Mouse (Mus musculus): ENCODE results near the gene 3830403N18Rik. TPM values are rescaled to one million over a fixed set of nuclear protein-coding genes. Genes with fewer than 3 reads are reported as not detected.
"Not testable (repeated sequence)": the region's sequence is repeated elsewhere in the genome, so short reads cannot be mapped to it uniquely, and the experiment has no call there.

Gene 3830403N18Rik
- 0.64 and 0.75 TPM in 2 replicates for polyA plus RNA-seq (2015; fragmentation: Nextera tagmentation; extraction: Ambion mirVana)

GRCm38 (mm10) chrX:56136336-56136909 is at the start of gene 3830403N18Rik:
TSS of gene 3830403N18Rik (plus strand) at chrX:56136572.
- H3K4me3 ChIP-seq; H3K4me1 ChIP-seq (replicated peaks); H3K9ac ChIP-seq; H3K36me3 ChIP-seq; H3K27ac ChIP-seq (replicated peaks); ATAC-seq (ENCODE audit: low FRiP score, low read depth); H3K9me3 ChIP-seq; H3K27me3 ChIP-seq; H3K4me2 ChIP-seq: not testable (repeated sequence)
- 88% methylated on average over 15 of the region's 15 CpGs for WGBS

GRCm38 (mm10) chrX:56151396-56151795 is 15.0 kb downstream of the 3830403N18Rik start:
- Histone ChIP-seq H3K4me3 (no peak overlapping the region), H3K36me3 (no peaks in the 10 kb centered on the region), H3K9me3 (no peaks in the 10 kb centered on the region), H3K9ac (no peak overlapping the region), H3K4me1 (replicated peaks) (no peaks in the 10 kb centered on the region), H3K27me3 (no peaks in the 10 kb centered on the region), H3K27ac (replicated peaks) (no peak overlapping the region), H3K4me2 (no peak overlapping the region)
- WGBS, result 88% methylated on average over 2 of the region's 2 CpGs
- ATAC-seq (ENCODE audit: low FRiP score, low read depth), result peak; percentile 65; the same call in 1 of the 2 replicates

GRCm38 (mm10) chrX:56186449-56186848 is 50.1 kb downstream of the 3830403N18Rik start:
- WGBS, result no CpG with 5 or more reads among the region's 1 CpGs
- not testable (repeated sequence) for ATAC-seq (ENCODE audit: low FRiP score, low read depth); H3K9me3 ChIP-seq; H3K27ac ChIP-seq (replicated peaks); H3K4me1 ChIP-seq (replicated peaks); H3K4me3 ChIP-seq; H3K4me2 ChIP-seq; H3K36me3 ChIP-seq; H3K27me3 ChIP-seq; H3K9ac ChIP-seq

Other genes starting within 250 kb of the 3830403N18Rik start
- not detected in 2 replicates for gene Gm773, start 76.3 kb downstream of the 3830403N18Rik start, polyA plus RNA-seq (2015; fragmentation: Nextera tagmentation; extraction: Ambion mirVana)
- 5.0 and 6.0 TPM in 2 replicates for gene Zfp449, start 209.8 kb downstream of the 3830403N18Rik start, polyA plus RNA-seq (2015; fragmentation: Nextera tagmentation; extraction: Ambion mirVana)
- 46.7 and 47.1 TPM in 2 replicates for gene Smim10l2a, start 238.0 kb downstream of the 3830403N18Rik start, polyA plus RNA-seq (2015; fragmentation: Nextera tagmentation; extraction: Ambion mirVana)